In genomic region chr2:131072536-131072935, GRCm38 (mm10) we compare ENCODE assay signal across 35 mouse cellular contexts. TPM values are rescaled to one million over a fixed set of nuclear protein-coding genes. Genes with fewer than 3 reads are reported as not detected.
"Had no signal": no experiment of that assay in that cellular context is flagged by ENCODE, and none has a peak within 500 bp of the region (broad histone marks: within the 10 kb centered on the region; RNA-seq: fewer than 3 reads in every experiment).

No protein-coding gene starts in this region.

- DNase-seq: left cerebral cortex, postnatal 4 days; liver; liver, embryonic 13.5 days; liver, postnatal 0 days; lung, adult 18-20 months; lung, adult 2 months; lung, embryonic 14.5 days; lung, postnatal 10 days; lung, postnatal 14 days; lung, postnatal 36 days; lung, postnatal 4 days had no signal

- H3K4me1 ChIP-seq: liver, embryonic 12.5 days; liver, embryonic 13.5 days; liver, embryonic 15.5 days; lung, embryonic 15.5 days; midbrain, embryonic 12.5 days; midbrain, embryonic 13.5 days; midbrain, embryonic 15.5 days; neural tube, embryonic 13.5 days had no signal

- H3K27ac ChIP-seq: left cerebral cortex, adult 2 months; limb, embryonic 10.5 days; limb, embryonic 12.5 days; limb, embryonic 13.5 days; limb, embryonic 15.5 days; liver, embryonic 12.5 days; liver, embryonic 13.5 days; liver, embryonic 14.5 days; liver, embryonic 15.5 days; lung, embryonic 15.5 days; macrophage; midbrain, embryonic 10.5 days; midbrain, embryonic 12.5 days; midbrain, embryonic 13.5 days; midbrain, embryonic 15.5 days; neural tube, embryonic 13.5 days had no signal

- H3K36me3 ChIP-seq: limb, embryonic 10.5 days; limb, embryonic 12.5 days; limb, embryonic 13.5 days; limb, embryonic 15.5 days; liver, embryonic 12.5 days; liver, embryonic 13.5 days; liver, embryonic 15.5 days; lung, embryonic 15.5 days; midbrain, embryonic 10.5 days; midbrain, embryonic 12.5 days; midbrain, embryonic 13.5 days; midbrain, embryonic 15.5 days; neural tube, embryonic 13.5 days had no signal

- H3K27me3 ChIP-seq: limb, embryonic 13.5 days; limb, embryonic 15.5 days; lung, embryonic 15.5 days; midbrain, embryonic 12.5 days; midbrain, embryonic 13.5 days; midbrain, embryonic 15.5 days; neural tube, embryonic 13.5 days had no signal

- H3K9me3 ChIP-seq: limb, embryonic 10.5 days; limb, embryonic 12.5 days; limb, embryonic 13.5 days; limb, embryonic 15.5 days; liver, embryonic 12.5 days; liver, embryonic 13.5 days; liver, embryonic 15.5 days; lung, embryonic 15.5 days; midbrain, embryonic 10.5 days; midbrain, embryonic 12.5 days; midbrain, embryonic 13.5 days; midbrain, embryonic 15.5 days; neural tube, embryonic 13.5 days had no signal

- ATAC-seq: liver, embryonic 12.5 days; liver, postnatal 0 days; lung, postnatal 0 days; midbrain, embryonic 13.5 days; midbrain, embryonic 15.5 days; midbrain, embryonic 16.5 days had no signal

- H3K9ac ChIP-seq: limb, embryonic 12.5 days; limb, embryonic 13.5 days; limb, embryonic 15.5 days; liver, embryonic 12.5 days; liver, embryonic 13.5 days; liver, embryonic 14.5 days; liver, embryonic 15.5 days; liver, postnatal 0 days; lung, embryonic 14.5 days; lung, embryonic 15.5 days; midbrain, embryonic 12.5 days; midbrain, embryonic 13.5 days; midbrain, embryonic 15.5 days; neural tube, embryonic 13.5 days had no signal

- H3K4me2 ChIP-seq: limb, embryonic 12.5 days; limb, embryonic 13.5 days; limb, embryonic 15.5 days; liver, embryonic 11.5 days; liver, embryonic 12.5 days; liver, embryonic 13.5 days; liver, embryonic 15.5 days; lung, embryonic 14.5 days; lung, embryonic 15.5 days; midbrain, embryonic 12.5 days; midbrain, embryonic 13.5 days; midbrain, embryonic 15.5 days; neural tube, embryonic 13.5 days had no signal

- H3K4me3 ChIP-seq: left cerebral cortex, adult 2 months; limb, embryonic 10.5 days; limb, embryonic 12.5 days; limb, embryonic 13.5 days; limb, embryonic 15.5 days; liver, embryonic 12.5 days; liver, embryonic 13.5 days; liver, embryonic 15.5 days; lung, embryonic 15.5 days; midbrain, embryonic 10.5 days; midbrain, embryonic 12.5 days; midbrain, embryonic 13.5 days; midbrain, embryonic 15.5 days; myocyte; neural tube, embryonic 13.5 days had no signal

RNA-seq across cellular contexts. Expression of gene Adam33, which starts 8.9 kb away (rescaled TPM):
- total RNA-seq: megakaryocyte progenitor cell, adult 5-6 weeks; monocyte, adult 5-6 weeks had no signal

RNA-seq across cellular contexts. Expression of gene Siglec1, which starts 14.0 kb away (rescaled TPM):
- total RNA-seq: monocyte, adult 5-6 weeks had no signal
- polyA plus RNA-seq: myocyte had no signal

RNA-seq across cellular contexts. Expression of gene Gfra4, which starts 29.6 kb away (rescaled TPM):
- total RNA-seq: liver, adult 2 months; megakaryocyte progenitor cell, adult 5-6 weeks; megakaryocyte, adult 5-6 weeks; megakaryocyte-erythroid progenitor cell, adult 5-6 weeks; monocyte, adult 5-6 weeks had no signal

RNA-seq across cellular contexts. Expression of gene Hspa12b, which starts 54.5 kb away (rescaled TPM):
- total RNA-seq: megakaryocyte, adult 5-6 weeks; monocyte, adult 5-6 weeks had no signal
